Mouse (Mus musculus): Measurements from ENCODE around the gene 4930558C23Rik.

DNA sequence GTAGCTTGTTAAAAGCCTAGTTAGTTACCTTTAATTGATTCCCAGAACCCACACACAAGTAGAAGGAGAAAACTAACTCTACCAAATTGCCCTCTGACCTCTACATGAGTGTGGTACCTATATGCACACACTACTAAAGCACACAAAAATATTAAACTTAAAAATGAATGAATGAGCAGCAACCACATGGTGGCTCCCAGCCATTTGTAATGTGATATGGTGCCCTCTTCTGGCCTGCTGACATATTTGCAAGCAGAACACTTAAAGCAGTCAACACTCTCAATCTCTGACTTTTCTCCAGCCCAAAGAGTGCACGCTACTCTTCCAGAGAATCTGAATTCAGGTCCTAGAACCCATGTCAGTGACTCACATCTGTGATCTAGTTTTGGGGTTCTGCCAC, 47.8 kb upstream of the 4930558C23Rik start:
- TF ChIP-seq HCFC1 (IDR thresholded peaks at IDR 0.05; ENCODE audit: low read depth, low read length) (no peak), CTCF (conservative IDR thresholded peaks at IDR 0.05 in 1 of 2, IDR thresholded peaks at IDR 0.05 in 1 of 2; ENCODE audit: low read depth in 2 of 2, low read length in 2 of 2) (peak; percentile 69 to 95), RCOR1 (conservative IDR thresholded peaks at IDR 0.05; ENCODE audit: low read depth, low read length) (no peak), UBTF (IDR thresholded peaks at IDR 0.05; ENCODE audit: low read depth, low read length) (no peak), POLR2A (IDR thresholded peaks at IDR 0.05; ENCODE audit: low read depth, low read length) (no peak), MYC (IDR thresholded peaks at IDR 0.05; ENCODE audit: low read depth, low read length) (peak; percentile 98), MXI1 (IDR thresholded peaks at IDR 0.05; ENCODE audit: low read depth, low read length) (no peak), USF1 (IDR thresholded peaks at IDR 0.05; ENCODE audit: low read depth, low read length) (no peak), MEF2A (IDR thresholded peaks at IDR 0.05; ENCODE audit: borderline replicate concordance, low read depth, low read length) (no peak), RAD21 (IDR thresholded peaks at IDR 0.05; ENCODE audit: low read depth, low read length) (peak; percentile 69), MAFK (IDR thresholded peaks at IDR 0.05; ENCODE audit: insufficient replicate concordance, low read length) (no peak)
